Mouse (Mus musculus) myocyte (in vitro differentiated cells): Measurements from ENCODE around the gene Tnfsf13. TPM values are rescaled to one million over a fixed set of nuclear protein-coding genes. Genes with fewer than 3 reads are reported as not detected.

ENCODE experiments used
- H3K27me3 ChIP-seq: one replicate; pipeline ENCODE4 v1.6.1; 2011; ENCODE audit not compliant: control insufficient read depth, insufficient read depth, insufficient read length
- H3K36me3 ChIP-seq: one replicate; pipeline ENCODE4 v1.6.1; 2011; ENCODE audit not compliant: control insufficient read depth, insufficient read depth
- H3K4me2 ChIP-seq: one replicate; pipeline ENCODE4 v1.6.1; 2011; ENCODE audit warnings: low read depth, control low read depth
- H3K4me3 ChIP-seq: one replicate; pipeline ENCODE4 v1.5.1; 2011; ENCODE audit warnings: mild to moderate bottlenecking, control low read depth, moderate library complexity
- H3K79me2 ChIP-seq: one replicate; pipeline ENCODE4 v1.6.1; 2011; ENCODE audit not compliant: control insufficient read depth, insufficient read depth
- H3ac ChIP-seq: one replicate; pipeline ENCODE4 v1.6.1; 2011; ENCODE audit not compliant: control insufficient read depth, insufficient read length
- CEBPB ChIP-seq: IDR thresholded peaks from 2 replicates; pipeline ENCODE4 v1.6.1; 2011; ENCODE audit warnings: mild to moderate bottlenecking, moderate library complexity; ENCODE audit not compliant: poor library complexity, insufficient read depth, severe bottlenecking
- E2F4 ChIP-seq: IDR thresholded peaks from one replicate; pipeline ENCODE4 v1.6.1; 2011; ENCODE audit warnings: mild to moderate bottlenecking, control low read depth, moderate library complexity; ENCODE audit not compliant: insufficient read depth
- MAX ChIP-seq: IDR thresholded peaks from one replicate; pipeline ENCODE4 v1.6.1; 2011; ENCODE audit warnings: low read depth, mild to moderate bottlenecking, control low read depth
- MYOD1 ChIP-seq, 3 experiments: IDR thresholded peaks; one replicate each; pipeline ENCODE4 v1.6.1; 2011; ENCODE audit warnings: control low read depth in 2 of 3, low read depth in 2 of 3, mild to moderate bottlenecking in 2 of 3, moderate library complexity in 1 of 3; ENCODE audit not compliant: insufficient read length in 2 of 3, control insufficient read depth in 1 of 3
- MYOG ChIP-seq, 3 experiments: IDR thresholded peaks; one replicate each; pipeline ENCODE4 v1.6.1; 2011; ENCODE audit warnings: control low read depth in 2 of 3, low read depth in 2 of 3, mild to moderate bottlenecking in 2 of 3; ENCODE audit not compliant: insufficient read length in 2 of 3, control insufficient read depth in 1 of 3, insufficient read depth in 1 of 3
- POLR2A ChIP-seq: IDR thresholded peaks from one replicate; pipeline ENCODE4 v1.6.1; 2011; ENCODE audit warnings: low read depth, mild to moderate bottlenecking, control low read depth, moderate library complexity; ENCODE audit not compliant: insufficient read length
- POLR2AphosphoS2 ChIP-seq: IDR thresholded peaks from one replicate; pipeline ENCODE4 v1.6.1; 2011; ENCODE audit warnings: low read depth, control low read depth; ENCODE audit not compliant: insufficient read length
- REST ChIP-seq: IDR thresholded peaks from one replicate; pipeline ENCODE4 v1.6.1; 2011; ENCODE audit warnings: mild to moderate bottlenecking, control low read depth, moderate library complexity; ENCODE audit not compliant: insufficient read depth, insufficient read length
- SRF ChIP-seq: IDR thresholded peaks from one replicate; pipeline ENCODE4 v1.6.1; 2011; ENCODE audit warnings: low read depth; ENCODE audit not compliant: control insufficient read depth, insufficient read length
- TCF12 ChIP-seq: IDR thresholded peaks from one replicate; pipeline ENCODE4 v1.6.1; 2011; ENCODE audit warnings: mild to moderate bottlenecking, control low read depth; ENCODE audit not compliant: poor library complexity, insufficient read depth, severe bottlenecking
- TCF3 ChIP-seq: IDR thresholded peaks from one replicate; pipeline ENCODE4 v1.6.1; 2011; ENCODE audit warnings: low read depth, control low read depth; ENCODE audit not compliant: insufficient read length
- USF1 ChIP-seq: IDR thresholded peaks from one replicate; pipeline ENCODE4 v1.6.1; 2011; ENCODE audit warnings: low read depth, mild to moderate bottlenecking, control low read depth, moderate library complexity
- polyA plus RNA-seq: library from polyadenylated mRNA; unstranded; fragments of >200 nt; fragmentation: generic; extraction: Trizol; gene quantifications from one replicate; pipeline ENCODE4 v1.2.1, GENCODE M21; 2012; ENCODE audit warnings: missing spikeins

Gene Tnfsf13
- polyA plus RNA-seq, 1 experiment: 0.07 TPM

DNA sequence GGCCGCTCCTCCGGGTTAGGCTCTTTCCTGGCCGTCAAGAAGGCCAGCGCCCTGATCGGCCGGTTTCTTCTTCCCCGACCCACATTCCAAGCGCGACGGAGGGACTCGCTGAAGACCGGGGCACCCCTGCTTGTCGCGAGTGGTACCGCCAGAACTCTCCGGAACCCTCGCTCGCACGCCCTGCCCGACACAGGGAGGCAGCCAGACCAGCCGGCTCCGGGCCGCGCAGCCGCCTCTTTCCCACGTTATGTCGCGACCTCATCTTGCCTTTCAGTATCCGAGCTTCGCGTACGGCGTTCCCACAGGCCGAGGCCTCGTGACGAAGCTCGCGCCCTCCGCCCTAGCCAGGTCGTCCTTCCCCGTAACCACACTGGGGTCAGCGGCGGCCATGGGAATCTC, 13.9 kb downstream of the Tnfsf13 start:
- no peaks in the 10 kb centered on the region for H3K27me3 ChIP-seq
- no peak overlapping the region for H3K4me2 ChIP-seq
- peaks cover 39% of the 10 kb centered on the region for H3K79me2 ChIP-seq
- peaks cover 71% of the 10 kb centered on the region for H3K36me3 ChIP-seq
- peak overlapping the region; percentile 97 for H3ac ChIP-seq
- peak overlapping the region; percentile 99 for H3K4me3 ChIP-seq
- no peak for TF ChIP-seq E2F4
- TF ChIP-seq MYOD1 (IDR thresholded peaks at IDR 0.05; ENCODE audit: control insufficient read depth in 1 of 3, insufficient read length in 2 of 3, low read depth in 2 of 3): no peak
- no peak for TF ChIP-seq REST
- no peak for TF ChIP-seq SRF
- TF ChIP-seq TCF12: no peak
- TF ChIP-seq USF1: no peak
- no peak for TF ChIP-seq POLR2AphosphoS2
- no peak for TF ChIP-seq POLR2A
- no peak for TF ChIP-seq CEBPB

DNA sequence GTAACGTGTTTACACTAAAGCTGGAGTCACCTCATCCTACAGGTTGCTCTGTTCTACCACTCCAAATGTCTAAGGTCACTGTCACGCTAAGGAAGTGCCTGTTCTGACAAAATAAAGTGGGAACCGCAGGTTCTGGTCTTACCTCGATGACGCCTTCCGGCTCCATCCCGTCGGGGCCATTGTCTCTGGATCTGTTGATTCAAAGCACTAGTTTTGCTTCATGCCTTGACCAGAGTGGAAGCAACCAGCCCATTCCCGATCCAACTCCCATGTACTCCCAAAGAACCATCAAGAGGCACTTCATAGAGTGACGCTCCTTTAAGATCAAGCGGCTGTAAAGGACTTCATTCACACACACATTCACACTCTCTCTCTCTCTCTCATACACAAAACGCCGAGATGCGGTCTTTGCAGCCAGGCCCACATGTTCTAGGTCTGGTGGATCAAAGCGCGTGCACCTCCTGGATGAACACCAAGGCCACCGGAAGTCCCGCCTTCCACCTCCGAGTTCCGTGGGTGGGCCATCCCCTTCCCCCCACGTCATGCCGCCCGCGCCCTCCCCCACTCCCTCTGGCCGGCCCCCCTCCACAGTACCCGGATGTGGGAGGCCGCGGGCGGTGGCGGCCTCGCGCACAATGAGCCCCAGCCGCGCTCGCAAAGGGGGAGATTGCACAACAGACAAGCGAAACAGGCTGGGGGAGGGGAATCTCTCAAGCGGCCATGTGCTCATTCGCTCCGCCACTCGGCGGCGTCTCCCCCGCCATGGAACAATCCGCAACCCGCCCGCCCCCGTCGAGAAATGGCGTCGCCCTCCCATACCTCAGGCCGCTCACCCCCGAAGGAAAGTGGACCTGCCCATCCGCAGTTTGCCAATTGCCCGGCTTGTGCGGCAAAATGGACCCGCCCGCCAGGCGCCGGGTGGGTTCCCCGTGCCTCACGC, 14.5 kb downstream of the Tnfsf13 start:
- H3K36me3 ChIP-seq: peaks cover 71% of the 10 kb centered on the region
- peak overlapping the region; percentile 99 for H3K4me3 ChIP-seq
- H3ac ChIP-seq: peak overlapping the region; percentile 97
- H3K79me2 ChIP-seq: peaks cover 39% of the 10 kb centered on the region
- no peaks in the 10 kb centered on the region for H3K27me3 ChIP-seq
- H3K4me2 ChIP-seq: peak overlapping the region; percentile 96
- peak; percentile 97 for TF ChIP-seq POLR2AphosphoS2
- TF ChIP-seq MYOG (IDR thresholded peaks at IDR 0.05; ENCODE audit: control insufficient read depth in 1 of 3, insufficient read depth in 1 of 3, insufficient read length in 2 of 3, low read depth in 2 of 3): peak in 1 of 3 experiments; percentile 28
- no peak for TF ChIP-seq USF1
- TF ChIP-seq CEBPB: peak; percentile 96
- TF ChIP-seq POLR2A: peak; percentile 76
- TF ChIP-seq MYOD1 (IDR thresholded peaks at IDR 0.05; ENCODE audit: control insufficient read depth in 1 of 3, insufficient read length in 2 of 3, low read depth in 2 of 3): peak in 1 of 3 experiments; percentile 21
- no peak for TF ChIP-seq TCF3
- no peak for TF ChIP-seq REST

DNA sequence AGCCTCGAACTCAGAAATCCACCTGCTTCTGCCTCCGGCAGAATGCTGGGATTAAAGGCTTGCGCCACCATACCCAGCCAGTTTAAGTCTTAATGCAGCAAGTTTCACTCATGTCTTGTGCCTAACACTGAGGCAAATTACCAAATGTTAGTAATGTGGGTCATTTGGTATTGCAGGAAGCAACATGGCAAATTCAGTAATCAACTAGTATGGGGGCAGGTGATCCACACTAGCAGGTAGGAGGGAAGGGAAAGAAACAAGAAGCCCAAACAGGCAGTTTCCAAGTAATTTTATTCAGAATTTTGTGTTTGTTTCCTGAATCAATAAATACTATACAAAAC, 18.9 kb downstream of the Tnfsf13 start:
- peaks cover 33% of the 10 kb centered on the region for H3K79me2 ChIP-seq
- peaks cover 53% of the 10 kb centered on the region for H3K36me3 ChIP-seq
- TF ChIP-seq MYOG (IDR thresholded peaks at IDR 0.05; ENCODE audit: control insufficient read depth in 1 of 3, insufficient read depth in 1 of 3, insufficient read length in 2 of 3, low read depth in 2 of 3) (no peak), E2F4 (no peak), CEBPB (no peak), REST (no peak), SRF (no peak), POLR2AphosphoS2 (no peak)
- H3ac ChIP-seq: no peak overlapping the region
- H3K4me2 ChIP-seq: no peak overlapping the region
- H3K27me3 ChIP-seq: no peaks in the 10 kb centered on the region
- no peak overlapping the region for H3K4me3 ChIP-seq

DNA sequence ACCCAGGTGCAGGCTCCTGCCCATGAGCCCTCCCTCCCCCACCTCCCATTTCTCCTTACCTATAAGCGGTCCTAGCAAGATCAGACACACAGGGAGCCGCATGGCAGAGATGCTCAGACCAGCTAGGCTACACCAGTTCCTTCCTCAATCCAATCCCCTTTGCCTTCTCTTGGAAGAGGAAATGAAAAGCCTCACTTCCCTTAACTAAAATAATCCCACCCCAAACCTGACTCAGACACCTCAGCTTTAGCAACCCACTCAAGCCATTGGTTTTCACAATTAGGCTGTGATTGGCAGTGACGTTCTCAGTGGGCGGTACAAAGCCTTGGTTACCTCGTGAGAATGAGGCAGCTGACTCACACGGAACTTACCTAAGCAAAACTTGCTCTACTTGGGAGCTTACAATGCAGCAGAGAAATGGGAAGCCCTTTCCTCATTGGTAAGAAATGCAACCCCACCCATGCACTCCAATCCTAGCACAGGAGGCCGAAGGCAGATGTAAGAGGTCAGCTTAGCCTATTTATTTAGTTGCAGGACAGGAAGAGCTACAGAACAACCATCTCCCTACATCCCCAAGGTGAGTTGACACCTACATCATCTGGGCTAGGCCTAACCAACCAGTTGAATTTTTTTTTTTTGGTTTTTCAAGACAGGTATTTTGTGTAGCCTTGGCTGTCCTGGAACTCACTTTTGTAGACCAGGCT, 19.5 kb downstream of the Tnfsf13 start, which contains the start of gene Cd68:
Gene Cd68, minus strand, starts transcription at position 193 of the 704 bp plus-strand sequence.
- TF ChIP-seq MYOG (IDR thresholded peaks at IDR 0.05; ENCODE audit: control insufficient read depth in 1 of 3, insufficient read depth in 1 of 3, insufficient read length in 2 of 3, low read depth in 2 of 3) (no peak), CEBPB (no peak), MAX (no peak), POLR2A (peak; percentile 11), REST (no peak), USF1 (no peak), MYOD1 (IDR thresholded peaks at IDR 0.05; ENCODE audit: control insufficient read depth in 1 of 3, insufficient read length in 2 of 3, low read depth in 2 of 3) (no peak), POLR2AphosphoS2 (peak; percentile 81), SRF (no peak), E2F4 (no peak), TCF3 (no peak), TCF12 (no peak)
- peaks cover 53% of the 10 kb centered on the region for H3K36me3 ChIP-seq

More for the DNA sequence above, 19.5 kb downstream of the Tnfsf13 start, which contains the start of gene Cd68:
- peaks cover 35% of the 10 kb centered on the region for H3K79me2 ChIP-seq
- H3K4me2 ChIP-seq: no peak within 1 kb of the TSS
- H3K4me3 ChIP-seq: no peak within 1 kb of the TSS
- no peak within 1 kb of the TSS for H3ac ChIP-seq
- H3K27me3 ChIP-seq: no peaks in the 10 kb centered on the region
